Mouse (Mus musculus) frontal cortex, postnatal 36 days (tissue): ENCODE measurements around the gene Mars.

ENCODE experiments used
- DNase-seq, 2 experiments: peaks; one replicate each; pipeline ENCODE4 v3.0.0; 2022; ENCODE audit warnings: low spot score in 2 of 2

The Mars gene

GRCm38 (mm10) chr10:127287271-127287935 lies 24.2 kb downstream of the Mars start:
- no peak for DNase-seq

GRCm38 (mm10) chr10:127286730-127287129 lies 24.9 kb downstream of the Mars start:
- no peak for DNase-seq

GRCm38 (mm10) chr10:127286194-127286593 lies 25.4 kb downstream of the Mars start:
- DNase-seq = no peak

GRCm38 (mm10) chr10:127285644-127286043 lies 25.9 kb downstream of the Mars start:
- no peak for DNase-seq

GRCm38 (mm10) chr10:127284724-127285500 lies 26.7 kb downstream of the Mars start:
- no peak for DNase-seq

GRCm38 (mm10) chr10:127284105-127284622 lies 27.4 kb downstream of the Mars start:
- DNase-seq = no peak

GRCm38 (mm10) chr10:127282620-127283215 lies 28.9 kb downstream of the Mars start:
- no peak for DNase-seq

GRCm38 (mm10) chr10:127281316-127281715 lies 30.3 kb downstream of the Mars start:
- DNase-seq = no peak

- DNase-seq = no peak
Measured at GRCm38 (mm10) chr10:127279730-127280129, 31.9 kb downstream of the Mars start.

- no peak for DNase-seq
Measured at GRCm38 (mm10) chr10:127274261-127275022, 37.1 kb downstream of the Mars start.

GRCm38 (mm10) chr10:127272371-127272770 lies 39.2 kb downstream of the Mars start:
- no peak for DNase-seq

- no peak for DNase-seq
Measured at GRCm38 (mm10) chr10:127269884-127270283, 41.7 kb downstream of the Mars start.

GRCm38 (mm10) chr10:127269036-127269435 lies 42.5 kb downstream of the Mars start:
- no peak for DNase-seq

GRCm38 (mm10) chr10:127268401-127268800 lies 43.2 kb downstream of the Mars start:
- DNase-seq = no peak

- DNase-seq = no peak
Measured at GRCm38 (mm10) chr10:127267318-127267717, 44.3 kb downstream of the Mars start.

- DNase-seq = peak; percentile 94 to 96
Measured at GRCm38 (mm10) chr10:127266112-127267091, 45.2 kb downstream of the Mars start, which contains the start of gene Dctn2. Gene Dctn2, plus strand, starts transcription at chr10:127266368.

GRCm38 (mm10) chr10:127265727-127266111 lies 45.9 kb downstream of the Mars start:
- no peak for DNase-seq

GRCm38 (mm10) chr10:127264971-127265370 lies 46.6 kb downstream of the Mars start:
- no peak for DNase-seq

- DNase-seq = no peak
Measured at GRCm38 (mm10) chr10:127264336-127264735, 47.2 kb downstream of the Mars start.

GRCm38 (mm10) chr10:127263631-127264030 lies 48.0 kb downstream of the Mars start:
- DNase-seq = no peak
